Mouse (Mus musculus) left cerebral cortex, adult 2 months (tissue): ENCODE results near the gene Padi4. TPM values are rescaled to one million over a fixed set of nuclear protein-coding genes. Genes with fewer than 3 reads are reported as not detected.
A peak's percentile ranks its signal among the peaks of the same experiment; 100 is the strongest.

ENCODE experiments used
- DNase-seq, 2 experiments: peaks; one replicate each; pipeline ENCODE4 v3.0.0; 2021 to 2022; ENCODE audit warnings: low spot score in 2 of 2, mixed read lengths in 1 of 2; ENCODE audit errors: extremely low spot score in 1 of 2
- H3K27ac ChIP-seq: fragments of 200-600 bp; 2 replicates; pipeline ENCODE4 v1.8.1; 2022
- H3K4me3 ChIP-seq: fragments of 200-600 bp; 2 replicates; pipeline ENCODE4 v1.8.1; 2022
- CTCF ChIP-seq: fragments of 200-600 bp; IDR thresholded peaks from 2 replicates; pipeline ENCODE4 v1.8.1; 2022; ENCODE audit warnings: antibody characterized with exemption, mild to moderate bottlenecking, moderate library complexity
- intact Hi-C: fragments of 180-260 bp; cut with DNase I; formaldehyde crosslinking; loops from one replicate; pipeline ENCODE4 v1.15.1; 2025
- total RNA-seq, 2 experiments: library from RNA; stranded (reverse); gene quantifications; 2 replicates each; pipeline ENCODE4 v1.2.3; 2021

The Padi4 gene
- total RNA-seq, 2 experiments from 2014 or later, result 0.14 TPM; not detected in 1

GRCm38 (mm10) chr4:140782821-140783220 is 8.8 kb upstream of the Padi4 start:
- intact Hi-C loops, result no loop called here
- DNase-seq, result no peak
- Histone ChIP-seq H3K4me3 (no peak overlapping the region), H3K27ac (no peak overlapping the region)
- no peak for TF ChIP-seq CTCF

GRCm38 (mm10) chr4:140780507-140780906 is 6.5 kb upstream of the Padi4 start:
- intact Hi-C loops, result no loop called here
- DNase-seq, result no peak
- no peak overlapping the region for H3K4me3 ChIP-seq
- no peak for TF ChIP-seq CTCF
- no peak overlapping the region for H3K27ac ChIP-seq

- DNase-seq, result no peak
- Histone ChIP-seq H3K4me3 (no peak overlapping the region), H3K27ac (no peak overlapping the region)
- no peak for TF ChIP-seq CTCF
- intact Hi-C loops, result no loop called here
Measured at GRCm38 (mm10) chr4:140779803-140780397, 5.9 kb upstream of the Padi4 start.

- TF ChIP-seq CTCF, result no peak
- Histone ChIP-seq H3K27ac (no peak overlapping the region), H3K4me3 (no peak overlapping the region)
- intact Hi-C loops, result no loop called here
- DNase-seq, result no peak
Measured at GRCm38 (mm10) chr4:140776623-140777022, 2.6 kb upstream of the Padi4 start.

- TF ChIP-seq CTCF, result no peak
- Histone ChIP-seq H3K4me3 (no peak overlapping the region), H3K27ac (no peak overlapping the region)
- intact Hi-C loops, result no loop called here
- no peak for DNase-seq
Measured at GRCm38 (mm10) chr4:140775876-140776275, 1.8 kb upstream of the Padi4 start.

- DNase-seq, result no peak
- no peak for TF ChIP-seq CTCF
- intact Hi-C loops, result no loop called here
- Histone ChIP-seq H3K27ac (no peak overlapping the region), H3K4me3 (no peak overlapping the region)
Measured at GRCm38 (mm10) chr4:140774893-140775292, 857 bp upstream of the Padi4 start.

- H3K27ac ChIP-seq, result no peak overlapping the region
- DNase-seq, result no peak
- H3K4me3 ChIP-seq, result no peak overlapping the region
- no peak for TF ChIP-seq CTCF
- intact Hi-C loops, result no loop called here
Measured at GRCm38 (mm10) chr4:140771091-140771490, 2.9 kb downstream of the Padi4 start.

- intact Hi-C loops, result no loop called here
- peak overlapping the region; percentile 22; the same call in 1 of the 2 replicates for H3K4me3 ChIP-seq
Measured at GRCm38 (mm10) chr4:140770433-140770832, 3.6 kb downstream of the Padi4 start.

GRCm38 (mm10) chr4:140768973-140769372 is 5.1 kb downstream of the Padi4 start:
- Histone ChIP-seq H3K27ac (no peak overlapping the region), H3K4me3 (no peak overlapping the region)
- intact Hi-C loops, result loop anchor here (5.0 kb wide), 1 partner anchor 48 kb away; no protein-coding TSS in a partner anchor
- TF ChIP-seq CTCF, result no peak
- DNase-seq, result no peak

More at GRCm38 (mm10) chr4:140770433-140770832, 3.6 kb downstream of the Padi4 start:
- H3K27ac ChIP-seq, result no peak overlapping the region
- DNase-seq, result no peak
- no peak for TF ChIP-seq CTCF

GRCm38 (mm10) chr4:140765936-140766335 is 8.1 kb downstream of the Padi4 start:
- no peak overlapping the region for H3K4me3 ChIP-seq
- no peak for TF ChIP-seq CTCF
- DNase-seq, result no peak
- H3K27ac ChIP-seq, result no peak overlapping the region
- intact Hi-C loops, result loop anchor here (5.0 kb wide), 1 partner anchor 51 kb away; no protein-coding TSS in a partner anchor

GRCm38 (mm10) chr4:140763158-140763557 is 10.9 kb downstream of the Padi4 start:
- no peak overlapping the region for H3K4me3 ChIP-seq
- TF ChIP-seq CTCF, result peak; percentile 62
- intact Hi-C loops, result no loop called here
- DNase-seq, result no peak
- no peak overlapping the region for H3K27ac ChIP-seq

GRCm38 (mm10) chr4:140761601-140762000 is 12.4 kb downstream of the Padi4 start:
- no peak for TF ChIP-seq CTCF
- no peak overlapping the region for H3K27ac ChIP-seq
- no peak for DNase-seq
- intact Hi-C loops, result no loop called here
- no peak overlapping the region for H3K4me3 ChIP-seq

- no peak for TF ChIP-seq CTCF
- H3K27ac ChIP-seq, result no peak overlapping the region
- H3K4me3 ChIP-seq, result no peak overlapping the region
- intact Hi-C loops, result no loop called here
- DNase-seq, result no peak
Measured at GRCm38 (mm10) chr4:140755811-140756210, 18.2 kb downstream of the Padi4 start.
